Mouse (Mus musculus): Measurements from ENCODE around the gene Sumf1. TPM values are rescaled to one million over a fixed set of nuclear protein-coding genes. Genes with fewer than 3 reads are reported as not detected.

Sumf1 gene
- total RNA-seq, 2 experiments from 2014 or later, result 21.3 to 22.2 TPM

- peak; percentile 94 to 98 for DNase-seq (ENCODE audit: low spot score in 2 of 2)
- intact Hi-C loops (cut with DNase I), result loop anchor here (1.0 to 5.0 kb wide), 2 partner anchors 116 to 118 kb away; no protein-coding TSS in a partner anchor
Observed at GRCm38 (mm10) chr6:108212881-108213295, 27.5 kb upstream of the Sumf1 start, which contains the start of gene Itpr1. TSS of gene Itpr1 (plus strand) at chr6:108213096.

GRCm38 (mm10) chr6:108211896-108212880 is 26.8 kb upstream of the Sumf1 start:
- DNase-seq (ENCODE audit: low spot score in 2 of 2), result peak in 1 of 2 experiments; percentile 11
- intact Hi-C loops (cut with DNase I), result loop anchor here (5.0 kb wide), 1 partner anchor 115 kb away; no protein-coding TSS in a partner anchor

- DNase-seq (ENCODE audit: low spot score in 2 of 2), result no peak
- intact Hi-C loops (cut with DNase I), result no loop called here
Observed at GRCm38 (mm10) chr6:108206914-108207566, 21.7 kb upstream of the Sumf1 start.

GRCm38 (mm10) chr6:108206145-108206544 is 20.8 kb upstream of the Sumf1 start:
- intact Hi-C loops (cut with DNase I), result no loop called here
- no peak for DNase-seq (ENCODE audit: low spot score in 2 of 2)

- no peak for DNase-seq (ENCODE audit: low spot score in 2 of 2)
- intact Hi-C loops (cut with DNase I), result no loop called here
Observed at GRCm38 (mm10) chr6:108204322-108204721, 18.9 kb upstream of the Sumf1 start.

GRCm38 (mm10) chr6:108198286-108198685 is 12.9 kb upstream of the Sumf1 start:
- no peak for DNase-seq (ENCODE audit: low spot score in 2 of 2)
- intact Hi-C loops (cut with DNase I), result no loop called here

GRCm38 (mm10) chr6:108197117-108197516 is 11.7 kb upstream of the Sumf1 start:
- intact Hi-C loops (cut with DNase I), result no loop called here

GRCm38 (mm10) chr6:108196665-108197064 is 11.3 kb upstream of the Sumf1 start:
- intact Hi-C loops (cut with DNase I), result no loop called here
- DNase-seq (ENCODE audit: low spot score in 2 of 2), result no peak

More at GRCm38 (mm10) chr6:108197117-108197516, 11.7 kb upstream of the Sumf1 start:
- no peak for DNase-seq (ENCODE audit: low spot score in 2 of 2)

- intact Hi-C loops (cut with DNase I), result no loop called here
- DNase-seq (ENCODE audit: low spot score in 2 of 2), result no peak
Observed at GRCm38 (mm10) chr6:108192632-108193031, 7.2 kb upstream of the Sumf1 start.

GRCm38 (mm10) chr6:108190690-108191089 is 5.3 kb upstream of the Sumf1 start:
- intact Hi-C loops (cut with DNase I), result no loop called here
- no peak for DNase-seq (ENCODE audit: low spot score in 2 of 2)

GRCm38 (mm10) chr6:108185685-108186009 is 265 bp upstream of the Sumf1 start:
- intact Hi-C loops (cut with DNase I), result no loop called here
- DNase-seq (ENCODE audit: low spot score in 2 of 2), result no peak

GRCm38 (mm10) chr6:108179087-108179486 is 6.3 kb downstream of the Sumf1 start:
- DNase-seq (ENCODE audit: low spot score in 2 of 2), result no peak
- intact Hi-C loops (cut with DNase I), result no loop called here

GRCm38 (mm10) chr6:108174181-108174580 is 11.2 kb downstream of the Sumf1 start:
- DNase-seq (ENCODE audit: low spot score in 2 of 2), result peak; percentile 7 to 47
- intact Hi-C loops (cut with DNase I), result no loop called here

- intact Hi-C loops (cut with DNase I), result no loop called here
- DNase-seq (ENCODE audit: low spot score in 2 of 2), result no peak
Observed at GRCm38 (mm10) chr6:108172219-108172618, 13.2 kb downstream of the Sumf1 start.

- intact Hi-C loops (cut with DNase I), result no loop called here
- no peak for DNase-seq (ENCODE audit: low spot score in 2 of 2)
Observed at GRCm38 (mm10) chr6:108169466-108169865, 15.9 kb downstream of the Sumf1 start.

GRCm38 (mm10) chr6:108168723-108169122 is 16.7 kb downstream of the Sumf1 start:
- DNase-seq (ENCODE audit: low spot score in 2 of 2), result no peak

GRCm38 (mm10) chr6:108167946-108168680 is 17.3 kb downstream of the Sumf1 start:
- intact Hi-C loops (cut with DNase I), result no loop called here
- no peak for DNase-seq (ENCODE audit: low spot score in 2 of 2)

More at GRCm38 (mm10) chr6:108168723-108169122, 16.7 kb downstream of the Sumf1 start:
- intact Hi-C loops (cut with DNase I), result no loop called here

GRCm38 (mm10) chr6:108165598-108165997 is 19.8 kb downstream of the Sumf1 start:
- no peak for DNase-seq (ENCODE audit: low spot score in 2 of 2)
- intact Hi-C loops (cut with DNase I), result no loop called here

GRCm38 (mm10) chr6:108164935-108165334 is 20.4 kb downstream of the Sumf1 start:
- intact Hi-C loops (cut with DNase I), result no loop called here
- no peak for DNase-seq (ENCODE audit: low spot score in 2 of 2)

- DNase-seq (ENCODE audit: low spot score in 2 of 2), result peak in 1 of 2 experiments; percentile 51
- intact Hi-C loops (cut with DNase I), result no loop called here
Observed at GRCm38 (mm10) chr6:108160608-108161007, 24.8 kb downstream of the Sumf1 start.

Data from left cerebral cortex, postnatal 25 days (tissue).